Mouse (Mus musculus) thymus, adult 2 months (tissue): ENCODE data around the gene Ints5.

Experiments used
- CTCF ChIP-seq: fragments of 200-500 bp; IDR thresholded peaks from 2 replicates; pipeline ENCODE4 v1.5.1; 2012; ENCODE audit warnings: mild to moderate bottlenecking, control low read depth, low read length, moderate library complexity, borderline replicate concordance; ENCODE audit not compliant: control insufficient read depth, poor library complexity, insufficient read depth; ENCODE audit errors: extremely low read depth
- POLR2A ChIP-seq: fragments of 200-500 bp; IDR thresholded peaks from 2 replicates; pipeline ENCODE4 v1.6.1; 2012; ENCODE audit warnings: mild to moderate bottlenecking, low read length, control low read depth, moderate library complexity; ENCODE audit not compliant: control insufficient read depth, poor library complexity, insufficient read depth; ENCODE audit errors: extremely low read depth

- TF ChIP-seq CTCF (no peak), POLR2A (no peak)
Observed at GRCm38 (mm10) chr19:8898576-8898975, 5.8 kb downstream of the Ints5 start.
